In the genomic region with DNA sequence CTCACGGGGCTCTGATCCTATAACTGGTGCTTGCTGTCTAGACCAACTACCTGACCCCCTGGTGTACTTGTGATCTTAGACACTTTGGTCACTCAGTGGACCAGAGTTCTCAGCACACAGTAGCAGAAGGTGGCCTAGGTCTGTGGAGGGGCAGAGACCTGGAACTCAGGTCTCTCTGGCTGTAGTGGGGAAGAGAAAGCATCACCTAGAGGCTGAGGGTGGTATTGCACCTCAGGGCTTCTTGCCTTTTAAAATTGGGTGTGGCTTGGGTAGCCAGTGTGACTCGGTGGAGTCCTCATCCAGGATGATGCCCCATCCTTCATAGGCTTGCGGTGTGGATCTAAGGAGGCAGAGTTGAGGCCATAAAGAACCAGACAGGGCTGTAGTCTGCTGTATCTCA, we compare ENCODE assay signal across 8 mouse cellular contexts. TPM values are rescaled to one million over a fixed set of nuclear protein-coding genes. Genes with fewer than 3 reads are reported as not detected.
DNase-seq lines count a peak whose midpoint lies in the region; ATAC-seq and TF ChIP-seq lines count a peak whose summit lies in the region.

No protein-coding gene starts in this region.

- WGBS in intestine, postnatal 0 days = 47% methylated on average over 3 of the region's 3 CpGs
- 59% methylated on average over 3 of the region's 3 CpGs for WGBS in intestine, embryonic 16.5 days

- intact Hi-C loops in heart, postnatal 10 days (cut with DNase I) = no loop called here
- intact Hi-C loops in left cerebral cortex, postnatal 36 days (cut with DNase I) = loop anchor here (5.0 kb wide), 1 partner anchor 128 kb away; no protein-coding TSS in a partner anchor

- H3K36me3 ChIP-seq in intestine, postnatal 0 days (ENCODE audit: control insufficient read depth, insufficient read depth) = no peaks in the 10 kb centered on the region
- H3K36me3 ChIP-seq in intestine, embryonic 16.5 days (ENCODE audit: control insufficient read depth, insufficient read depth, low read length) = no peaks in the 10 kb centered on the region
- no peaks in the 10 kb centered on the region for H3K36me3 ChIP-seq in E14TG2a.4 (ENCODE audit: insufficient read depth, low read length)

- no peaks in the 10 kb centered on the region for H3K9me3 ChIP-seq in intestine, postnatal 0 days (ENCODE audit: control insufficient read depth)
- H3K9me3 ChIP-seq in intestine, embryonic 16.5 days (ENCODE audit: control insufficient read depth, low read length) = no peaks in the 10 kb centered on the region
- no peaks in the 10 kb centered on the region for H3K9me3 ChIP-seq in E14TG2a.4 (ENCODE audit: low read length)

- no peak overlapping the region for H3K27ac ChIP-seq in intestine, postnatal 0 days (ENCODE audit: low read depth, low read length)
- no peak overlapping the region for H3K27ac ChIP-seq in intestine, embryonic 16.5 days (ENCODE audit: low read length)

- no peak for ATAC-seq in intestine, postnatal 0 days
- ATAC-seq in intestine, embryonic 16.5 days = no peak

- no peak overlapping the region for H3K4me2 ChIP-seq in intestine, postnatal 0 days (replicated peaks; ENCODE audit: low read depth)
- H3K4me2 ChIP-seq in intestine, embryonic 16.5 days (ENCODE audit: low read depth, low read length) = no peak overlapping the region

- no peak overlapping the region for H3K9ac ChIP-seq in intestine, postnatal 0 days (ENCODE audit: low read depth, low read length)
- H3K9ac ChIP-seq in intestine, embryonic 16.5 days (ENCODE audit: low read depth, low read length) = no peak overlapping the region

- no peaks in the 10 kb centered on the region for H3K4me1 ChIP-seq in intestine, postnatal 0 days (replicated peaks; ENCODE audit: control insufficient read depth, insufficient read depth, low read length)
- peaks cover 19% of the 10 kb centered on the region for H3K4me1 ChIP-seq in intestine, embryonic 16.5 days (ENCODE audit: control insufficient read depth, insufficient read depth, low read length)
- peaks cover 24% of the 10 kb centered on the region for H3K4me1 ChIP-seq in E14TG2a.4 (replicated peaks; ENCODE audit: low read depth, low read length)

- TF ChIP-seq CTCF in intestine, postnatal 0 days (IDR thresholded peaks at IDR 0.05; ENCODE audit: low read depth) = peak; percentile 79
- peak; percentile 93 for TF ChIP-seq CTCF in E14TG2a.4 (conservative IDR thresholded peaks at IDR 0.05; ENCODE audit: low read length)

- no peak overlapping the region for H3K4me3 ChIP-seq in intestine, postnatal 0 days (ENCODE audit: low read depth, low read length)
- no peak overlapping the region for H3K4me3 ChIP-seq in intestine, embryonic 16.5 days (ENCODE audit: low read length)
- no peak overlapping the region for H3K4me3 ChIP-seq in E14TG2a.4 (replicated peaks; ENCODE audit: low read length)

- H3K27me3 ChIP-seq in intestine, postnatal 0 days (replicated peaks; ENCODE audit: control insufficient read depth, insufficient read depth, low read length) = no peaks in the 10 kb centered on the region
- no peaks in the 10 kb centered on the region for H3K27me3 ChIP-seq in intestine, embryonic 16.5 days (replicated peaks; ENCODE audit: control insufficient read depth, insufficient read depth, low read length)
- no peaks in the 10 kb centered on the region; the same call in 1 of the 2 replicates for H3K27me3 ChIP-seq in E14TG2a.4 (ENCODE audit: insufficient read depth, low read length)

- DNase-seq in adrenal gland, adult 8-10 months = peak; percentile 37
- peak; percentile 52 to 65 for DNase-seq in heart, postnatal 10 days
- peak; percentile 28 to 65 for DNase-seq in lung, postnatal 4 days
- DNase-seq in right cerebral cortex, adult 18-20 months = no peak
- no peak for DNase-seq in left cerebral cortex, postnatal 36 days (ENCODE audit: low spot score in 2 of 2)

RNA-seq across cellular contexts. Expression of gene Col5a1, which starts 13.7 kb away (rescaled TPM):
- 39.5 and 40.7 TPM in 2 replicates for polyA plus RNA-seq in intestine, postnatal 0 days (2015; fragmentation: Nextera tagmentation; extraction: Ambion mirVana)
- polyA plus RNA-seq in intestine, embryonic 16.5 days (2015; fragmentation: Nextera tagmentation; extraction: Ambion mirVana) = 78.1 and 80.5 TPM in 2 replicates
- total RNA-seq in adrenal gland, adult 8-10 months (2022) = 10 to 100 TPM; 27.1 to 42.7 (median 35.2) TPM
- 100 to 1,000 TPM; 157 to 164 TPM for total RNA-seq in heart, postnatal 10 days (2021)
- 1 to 10 TPM; 7.0 to 8.9 TPM for total RNA-seq in left cerebral cortex, postnatal 36 days (2021)

Comparison
In these comparisons a context has a peak if more than half of its experiments do, and no peak if none do; other contexts are left out.
1. DNase-seq: peak in adrenal gland, adult 8-10 months (single experiment), heart, postnatal 10 days (2 of 2) and lung, postnatal 4 days (2 of 2); none in right cerebral cortex, adult 18-20 months (single experiment) and left cerebral cortex, postnatal 36 days (0 of 2).